Mouse (Mus musculus): ENCODE measurements around the gene Nans.

- TF ChIP-seq POLR2A (IDR thresholded peaks at IDR 0.05; ENCODE audit: insufficient read length, low read depth): no peak
- TF ChIP-seq REST (IDR thresholded peaks at IDR 0.05; ENCODE audit: insufficient read depth, insufficient read length): no peak
- TF ChIP-seq MAX (IDR thresholded peaks at IDR 0.05; ENCODE audit: low read depth): no peak
- no peak for TF ChIP-seq USF1 (IDR thresholded peaks at IDR 0.05; ENCODE audit: low read depth)
- TF ChIP-seq TCF12 (IDR thresholded peaks at IDR 0.05; ENCODE audit: insufficient read depth, poor library complexity, severe bottlenecking): no peak
- no peak for TF ChIP-seq TCF3 (IDR thresholded peaks at IDR 0.05; ENCODE audit: insufficient read length, low read depth)
- TF ChIP-seq MYOG (IDR thresholded peaks at IDR 0.05; ENCODE audit: control insufficient read depth in 1 of 3, insufficient read depth in 1 of 3, insufficient read length in 2 of 3, low read depth in 2 of 3): no peak
These were observed 55.3 kb downstream of the Nans start for GRCm38 (mm10) chr4:46544313-46544712.
